Mouse (Mus musculus) megakaryocyte, embryonic 14.5 days (primary cell): Measurements from ENCODE around the gene Usp4.

ENCODE experiments used
- FLI1 ChIP-seq: IDR thresholded peaks from 2 replicates; pipeline ENCODE4 v1.6.1; 2012; ENCODE audit warnings: low read length, inconsistent platforms, mixed read lengths
- GATA1 ChIP-seq: IDR thresholded peaks from 3 replicates; pipeline ENCODE4 v1.6.1; 2012; ENCODE audit warnings: mixed read lengths, low read length, inconsistent platforms, borderline replicate concordance

DNA sequence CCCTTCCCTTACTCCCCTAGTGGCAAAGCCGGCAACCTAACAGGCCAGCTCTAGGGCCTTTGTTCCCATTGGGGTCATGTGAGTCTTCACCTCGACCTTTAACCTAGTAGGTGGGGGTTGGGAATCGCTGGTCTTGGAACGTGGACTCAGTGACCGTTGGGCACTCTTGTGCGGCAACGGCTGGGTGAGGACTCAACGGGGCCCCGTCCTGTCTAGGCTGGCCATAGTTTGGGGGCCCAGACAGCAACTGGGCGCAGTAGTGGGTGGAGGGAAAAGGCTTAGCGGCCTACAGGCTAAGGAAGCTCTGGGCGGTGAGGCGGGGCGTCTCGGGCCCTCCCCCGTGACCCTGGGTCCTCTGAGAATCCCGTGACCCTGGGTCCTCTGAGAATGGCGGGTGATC, 45.0 kb downstream of the Usp4 start, which contains the start of gene 1700102P08Rik:
- TF ChIP-seq GATA1 (no peak), FLI1 (no peak)
